Mouse (Mus musculus) forelimb bud, embryonic 11.5 days (tissue): ENCODE results near the gene Pygm.

Experiments used
- DNase-seq: peaks from one replicate; pipeline ENCODE4 v3.0.0-alpha.2; 2012; ENCODE audit warnings: low read depth, low spot score

Pygm gene

GRCm38 (mm10) chr19:6443016-6443415 lies 58.8 kb downstream of the Pygm start:
- DNase-seq, result no peak

GRCm38 (mm10) chr19:6445761-6446423 lies 61.7 kb downstream of the Pygm start:
- DNase-seq, result no peak

GRCm38 (mm10) chr19:6446736-6447437 lies 62.7 kb downstream of the Pygm start:
- DNase-seq, result no peak
